ENCODE assay signal across 19 mouse cellular contexts in the genomic region with DNA sequence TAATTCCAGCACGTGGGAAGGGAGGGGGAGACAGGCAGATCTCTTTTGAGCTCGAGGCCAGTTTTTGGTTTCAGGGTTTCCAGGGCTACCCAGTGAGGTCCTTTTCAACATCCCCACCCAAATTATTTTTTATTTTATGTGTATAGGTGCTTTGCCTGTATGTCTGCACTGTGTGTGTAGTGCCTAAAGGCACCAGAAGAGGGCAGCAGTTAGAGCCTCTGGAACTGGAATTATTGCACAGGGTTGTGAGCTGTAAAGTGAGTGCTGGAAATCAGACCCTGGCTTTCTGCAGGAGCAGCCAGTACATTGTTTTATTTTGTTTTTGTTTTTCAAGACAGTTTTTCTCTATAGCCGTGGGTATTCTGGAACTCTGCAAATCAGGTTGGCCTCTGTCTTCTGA. TPM values are rescaled to one million over a fixed set of nuclear protein-coding genes. Genes with fewer than 3 reads are reported as not detected.
DNase-seq lines count a peak whose midpoint lies in the region; ATAC-seq and TF ChIP-seq lines count a peak whose summit lies in the region.
"Had no signal": no experiment of that assay in that cellular context is flagged by ENCODE, and none has a peak within 500 bp of the region (broad histone marks: within the 10 kb centered on the region; RNA-seq: fewer than 3 reads in every experiment).

No protein-coding gene starts in this region.

- H3K4me2 ChIP-seq in liver, postnatal 0 days (ENCODE audit: low read depth, low read length), result no peak overlapping the region
- no peak overlapping the region for H3K4me2 ChIP-seq in liver, embryonic 11.5 days
- H3K4me2 ChIP-seq: hindbrain, embryonic 15.5 days; limb, embryonic 13.5 days; lung, embryonic 15.5 days; stomach, embryonic 15.5 days had no signal

- H3K36me3 ChIP-seq in liver, postnatal 0 days (replicated peaks; ENCODE audit: insufficient read depth, low read length), result peaks cover 23% of the 10 kb centered on the region
- H3K36me3 ChIP-seq in liver, embryonic 11.5 days (ENCODE audit: control insufficient read depth, insufficient read depth, low read length), result peaks cover 31% of the 10 kb centered on the region
- peaks cover 78% of the 10 kb centered on the region for H3K36me3 ChIP-seq in E14TG2a.4 (ENCODE audit: insufficient read depth, low read length)

- no peak overlapping the region for H3K9ac ChIP-seq in liver, postnatal 0 days (replicated peaks)
- H3K9ac ChIP-seq in liver, embryonic 11.5 days (ENCODE audit: low read depth, low read length), result no peak overlapping the region
- H3K9ac ChIP-seq: hindbrain, embryonic 15.5 days; limb, embryonic 13.5 days; lung, embryonic 15.5 days; stomach, embryonic 15.5 days had no signal

- peak; percentile 34; the same call in 1 of the 2 replicates for TF ChIP-seq CTCF in gastrocnemius, adult 2 months (IDR thresholded peaks at IDR 0.05)
- peak; percentile 45 for TF ChIP-seq CTCF in liver, postnatal 0 days (IDR thresholded peaks at IDR 0.05; ENCODE audit: low read depth)
- peak; percentile 95 for TF ChIP-seq CTCF in E14TG2a.4 (conservative IDR thresholded peaks at IDR 0.05; ENCODE audit: low read length)

- H3K9me3 ChIP-seq in liver, postnatal 0 days (ENCODE audit: low read length), result no peaks in the 10 kb centered on the region
- H3K9me3 ChIP-seq in liver, embryonic 11.5 days (ENCODE audit: control insufficient read depth, low read length), result no peaks in the 10 kb centered on the region
- no peaks in the 10 kb centered on the region for H3K9me3 ChIP-seq in E14TG2a.4 (ENCODE audit: low read length)
- H3K9me3 ChIP-seq: hindbrain, embryonic 15.5 days; limb, embryonic 13.5 days; lung, embryonic 15.5 days; stomach, embryonic 15.5 days had no signal

- DNase-seq in gastrocnemius, adult 2 months, result no peak
- no peak for DNase-seq in gastrocnemius, postnatal 36 days
- no peak for DNase-seq in liver, postnatal 0 days
- no peak for DNase-seq in liver, embryonic 11.5 days (ENCODE audit: low spot score)
- peak; percentile 44 for DNase-seq in naive thymus-derived CD4-positive, alpha-beta T cell, adult 2 months (ENCODE audit: low read depth)
- no peak for DNase-seq in adrenal gland, postnatal 25 days
- no peak for DNase-seq in ovary, postnatal 36 days (ENCODE audit: low spot score)
- DNase-seq: cerebellum, adult 11 months; heart, adult 11 months; thymus, postnatal 25 days had no signal

- no peak for ATAC-seq in liver, postnatal 0 days
- ATAC-seq in liver, embryonic 11.5 days (replicated peaks; ENCODE audit: low FRiP score), result no peak
- ATAC-seq: Patski had no signal

- intact Hi-C loops in gastrocnemius, adult 2 months (cut with DNase I), result no loop called here
- intact Hi-C loops in gastrocnemius, postnatal 36 days (cut with DNase I), result no loop called here

- no peaks in the 10 kb centered on the region for H3K27me3 ChIP-seq in liver, postnatal 0 days (ENCODE audit: insufficient read depth, low read length)
- H3K27me3 ChIP-seq in liver, embryonic 11.5 days (replicated peaks; ENCODE audit: control insufficient read depth, insufficient read depth, low read length), result no peaks in the 10 kb centered on the region
- H3K27me3 ChIP-seq in E14TG2a.4 (ENCODE audit: insufficient read depth, low read length), result no peaks in the 10 kb centered on the region
- H3K27me3 ChIP-seq: hindbrain, embryonic 15.5 days; limb, embryonic 13.5 days; lung, embryonic 15.5 days; Patski; stomach, embryonic 15.5 days had no signal

- H3K4me3 ChIP-seq in gastrocnemius, adult 2 months, result no peak overlapping the region
- no peak overlapping the region for H3K4me3 ChIP-seq in liver, postnatal 0 days (ENCODE audit: low read depth, low read length)
- no peak overlapping the region for H3K4me3 ChIP-seq in liver, embryonic 11.5 days (ENCODE audit: low read depth, low read length)
- H3K4me3 ChIP-seq in E14TG2a.4 (replicated peaks; ENCODE audit: low read length), result no peak overlapping the region
- H3K4me3 ChIP-seq: hindbrain, embryonic 15.5 days; limb, embryonic 13.5 days; lung, embryonic 15.5 days; stomach, embryonic 15.5 days had no signal

- peaks cover 13% of the 10 kb centered on the region for H3K4me1 ChIP-seq in liver, postnatal 0 days (ENCODE audit: insufficient read depth)
- H3K4me1 ChIP-seq in liver, embryonic 11.5 days (replicated peaks; ENCODE audit: control insufficient read depth, insufficient read depth, low read length), result peaks cover 24% of the 10 kb centered on the region
- H3K4me1 ChIP-seq in E14TG2a.4 (replicated peaks; ENCODE audit: low read depth, low read length), result peaks cover 90% of the 10 kb centered on the region

- TF ChIP-seq EP300 in liver, postnatal 0 days (IDR thresholded peaks at IDR 0.05; ENCODE audit: low read depth), result no peak

- 93% methylated on average over 3 of the region's 3 CpGs for WGBS in liver, postnatal 0 days (ENCODE audit: insufficient replicate concordance)
- 93% methylated on average over 3 of the region's 3 CpGs for WGBS in liver, embryonic 11.5 days

- H3K27ac ChIP-seq in gastrocnemius, adult 2 months, result no peak overlapping the region
- H3K27ac ChIP-seq in liver, postnatal 0 days (ENCODE audit: low read depth), result no peak overlapping the region
- no peak overlapping the region for H3K27ac ChIP-seq in liver, embryonic 11.5 days (ENCODE audit: low read depth, low read length)
- H3K27ac ChIP-seq: hindbrain, embryonic 15.5 days; limb, embryonic 13.5 days; lung, embryonic 15.5 days; stomach, embryonic 15.5 days had no signal

RNA-seq across cellular contexts. Expression of a gene that starts 9.2 kb away (rescaled TPM):
- total RNA-seq in gastrocnemius, adult 2 months (2021), result 10 to 100 TPM; 13.0 to 16.1 TPM
- total RNA-seq in gastrocnemius, postnatal 36 days (2021), result 10 to 100 TPM; 11.9 to 16.4 TPM
- 7.0 and 7.5 TPM in 2 replicates for polyA plus RNA-seq in liver, postnatal 0 days (2015; fragmentation: Nextera tagmentation; extraction: Ambion mirVana)
- polyA plus RNA-seq in liver, embryonic 11.5 days (2014; fragmentation: Nextera tagmentation; extraction: Ambion mirVana), result 25.9 and 28.7 TPM in 2 replicates
- 20.5 and 26.7 TPM in 2 replicates for total RNA-seq in adrenal gland, postnatal 25 days (2021)

RNA-seq across cellular contexts. Expression of a gene that starts 31.4 kb away (rescaled TPM):
- total RNA-seq in gastrocnemius, adult 2 months (2021), result under 1 TPM; 0.61 to 0.78 TPM
- under 1 TPM; 0.64 to 0.96 TPM for total RNA-seq in gastrocnemius, postnatal 36 days (2021)
- 0.12 and 0.14 TPM in 2 replicates for polyA plus RNA-seq in liver, postnatal 0 days (2015; fragmentation: Nextera tagmentation; extraction: Ambion mirVana)
- polyA plus RNA-seq in liver, embryonic 11.5 days (2014; fragmentation: Nextera tagmentation; extraction: Ambion mirVana), result 2.5 and 2.7 TPM in 2 replicates
- total RNA-seq in adrenal gland, postnatal 25 days (2021), result 5.9 and 7.4 TPM in 2 replicates
- total RNA-seq: common myeloid progenitor, adult 5-6 weeks; megakaryocyte, adult 5-6 weeks; monocyte, adult 5-6 weeks had no signal

RNA-seq across cellular contexts. Expression of a gene that starts 50.5 kb away (rescaled TPM):
- total RNA-seq in gastrocnemius, adult 2 months (2021), result 10 to 100 TPM; 38.6 to 51.4 TPM
- 10 to 100 TPM; 43.5 to 51.8 TPM for total RNA-seq in gastrocnemius, postnatal 36 days (2021)
- 394 and 407 TPM in 2 replicates for polyA plus RNA-seq in liver, postnatal 0 days (2015; fragmentation: Nextera tagmentation; extraction: Ambion mirVana)
- 1,449 and 1,469 TPM in 2 replicates for polyA plus RNA-seq in liver, embryonic 11.5 days (2014; fragmentation: Nextera tagmentation; extraction: Ambion mirVana)
- 485 and 642 TPM in 2 replicates for total RNA-seq in adrenal gland, postnatal 25 days (2021)

RNA-seq across cellular contexts. Expression of a gene that starts 51.0 kb away (rescaled TPM):
- 10 to 100 TPM; 46.1 to 46.4 TPM for total RNA-seq in gastrocnemius, adult 2 months (2021)
- 10 to 100 TPM; 36.2 to 42.2 TPM for total RNA-seq in gastrocnemius, postnatal 36 days (2021)
- 10.3 and 10.4 TPM in 2 replicates for polyA plus RNA-seq in liver, postnatal 0 days (2015; fragmentation: Nextera tagmentation; extraction: Ambion mirVana)
- 32.2 and 38.6 TPM in 2 replicates for polyA plus RNA-seq in liver, embryonic 11.5 days (2014; fragmentation: Nextera tagmentation; extraction: Ambion mirVana)
- 22.2 and 27.6 TPM in 2 replicates for total RNA-seq in adrenal gland, postnatal 25 days (2021)
- total RNA-seq: monocyte, adult 5-6 weeks had no signal

Comparison
In these comparisons a context has a peak if more than half of its experiments do, and no peak if none do; other contexts are left out.
1. CTCF ChIP-seq: peak in every context shown above with its lines; median percentile 95 in E14TG2a.4; 45 in liver, postnatal 0 days; 34 in gastrocnemius, adult 2 months.